8 mouse cellular contexts compared by ENCODE assay signal in genomic region chr19:45782315-45783001, GRCm38 (mm10). TPM values are rescaled to one million over a fixed set of nuclear protein-coding genes. Genes with fewer than 3 reads are reported as not detected.
DNase-seq lines count a peak whose midpoint lies in the region; ATAC-seq and TF ChIP-seq lines count a peak whose summit lies in the region.

No protein-coding gene starts in this region.

- 0 out of 2 replicates have a peak, but pooled peaks have one; percentile 8 for TF ChIP-seq POLR2A in cortical plate, adult 2 months (IDR thresholded peaks at IDR 0.05; ENCODE audit: extremely low read depth, insufficient read depth, low read length)

- TF ChIP-seq CTCF in cortical plate, adult 2 months (IDR thresholded peaks at IDR 0.05; ENCODE audit: extremely low read depth, insufficient read depth, low read length): no peak

- peak; percentile 88 for DNase-seq in adrenal gland, adult 2 months
- peak; percentile 73 for DNase-seq in gastrocnemius, postnatal 14 days
- DNase-seq in left cerebral cortex, adult 9 months (ENCODE audit: low spot score in 2 of 2): peak; percentile 39 to 54
- peak; percentile 50 for DNase-seq in right cerebral cortex, postnatal 14 days
- DNase-seq in yolk sac, embryonic 10.5 days (ENCODE audit: low spot score): peak; percentile 83

- no peaks in the 10 kb centered on the region for H3K9me3 ChIP-seq in megakaryocyte, embryonic 14.5 days

- peak; percentile 5 for ATAC-seq in inflammation-experienced regulatory T-cells, adult 6 months

- H3K27me3 ChIP-seq in megakaryocyte, embryonic 14.5 days (replicated peaks): no peaks in the 10 kb centered on the region

- peak overlapping the region; percentile 93 for H3K4me3 ChIP-seq in cortical plate, adult 2 months (ENCODE audit: insufficient read depth, low read length)
- peak overlapping the region; percentile 94 for H3K4me3 ChIP-seq in megakaryocyte, embryonic 14.5 days (replicated peaks)

- H3K4me1 ChIP-seq in cortical plate, adult 2 months (ENCODE audit: control insufficient read depth, insufficient read depth, low read length): peaks cover 9% of the 10 kb centered on the region
- peaks cover 56% of the 10 kb centered on the region for H3K4me1 ChIP-seq in megakaryocyte, embryonic 14.5 days

- peaks cover 42% of the 10 kb centered on the region for H3K36me3 ChIP-seq in megakaryocyte, embryonic 14.5 days (replicated peaks; ENCODE audit: low read length)

- H3K27ac ChIP-seq in cortical plate, adult 2 months (ENCODE audit: insufficient read depth, low read length): peak overlapping the region; percentile 88

- intact Hi-C loops in gastrocnemius, postnatal 14 days (cut with DNase I; ENCODE audit: low total_unique reads): no loop called here

RNA-seq across cellular contexts. Expression of gene Mgea5, which starts 1.2 kb away (rescaled TPM):
- total RNA-seq in adrenal gland, adult 2 months (2021): 10 to 100 TPM; 55.8 to 85.1 TPM
- 5.4 and 8.2 TPM in 2 replicates for polyA plus RNA-seq in adrenal gland, adult 2 months (2012; rRNA removed)
- 134 and 137 TPM in 2 replicates for polyA plus RNA-seq in cortical plate, adult 2 months (2012; rRNA removed)
- total RNA-seq in gastrocnemius, postnatal 14 days (2021): 10 to 100 TPM; 28.6 to 29.6 TPM
- polyA plus RNA-seq in inflammation-experienced regulatory T-cells, adult 6 months (2017; shearing (Covaris generic)): 100 to 1,000 TPM; 124 to 242 (median 205) TPM
- polyA plus RNA-seq in megakaryocyte, embryonic 14.5 days (2012; ENCODE audit: insufficient read depth, low replicate concordance): 1.5 and 9.8 TPM in 2 replicates

RNA-seq across cellular contexts. Expression of gene Npm3, which starts 33.1 kb away (rescaled TPM):
- 10 to 100 TPM; 26.1 to 27.6 TPM for total RNA-seq in adrenal gland, adult 2 months (2021)
- 52.2 and 53.3 TPM in 2 replicates for polyA plus RNA-seq in adrenal gland, adult 2 months (2012; rRNA removed)
- polyA plus RNA-seq in cortical plate, adult 2 months (2012; rRNA removed): 14.3 and 15.8 TPM in 2 replicates
- 10 to 100 TPM; 10.4 to 15.8 TPM for total RNA-seq in gastrocnemius, postnatal 14 days (2021)
- 10 to 100 TPM; 12.9 to 73.1 (median 57.3) TPM for polyA plus RNA-seq in inflammation-experienced regulatory T-cells, adult 6 months (2017; shearing (Covaris generic))
- polyA plus RNA-seq in megakaryocyte, embryonic 14.5 days (2012; ENCODE audit: insufficient read depth, low replicate concordance): 7.1 and 43.7 TPM in 2 replicates

RNA-seq across cellular contexts. Expression of gene Kcnip2, which starts 33.4 kb away (rescaled TPM):
- under 1 TPM; 0.12 to 0.38 TPM for total RNA-seq in adrenal gland, adult 2 months (2021)
- polyA plus RNA-seq in adrenal gland, adult 2 months (2012; rRNA removed): 0.25 and 0.28 TPM in 2 replicates
- polyA plus RNA-seq in cortical plate, adult 2 months (2012; rRNA removed): 156 and 181 TPM in 2 replicates
- total RNA-seq in gastrocnemius, postnatal 14 days (2021): under 1 TPM; 0.16 to 0.74 TPM
- 10 to 100 TPM in 2 of 3 experiments, 1 to 10 TPM in 1; 3.4 to 13.9 (median 10.1) TPM for polyA plus RNA-seq in inflammation-experienced regulatory T-cells, adult 6 months (2017; shearing (Covaris generic))
- polyA plus RNA-seq in megakaryocyte, embryonic 14.5 days (2012; ENCODE audit: insufficient read depth, low replicate concordance): 0.35 TPM in 1 of 2 replicates, not detected in the other

RNA-seq across cellular contexts. Expression of gene Fgf8, which starts 39.7 kb away (rescaled TPM):
- total RNA-seq in adrenal gland, adult 2 months (2021): not detected
- 0.30 TPM in 1 of 2 replicates, not detected in the other for polyA plus RNA-seq in adrenal gland, adult 2 months (2012; rRNA removed)
- not detected in 2 replicates for polyA plus RNA-seq in cortical plate, adult 2 months (2012; rRNA removed)
- not detected for total RNA-seq in gastrocnemius, postnatal 14 days (2021)
- not detected for polyA plus RNA-seq in inflammation-experienced regulatory T-cells, adult 6 months (2017; shearing (Covaris generic))
- 3.8 TPM in 1 of 2 replicates, not detected in the other for polyA plus RNA-seq in megakaryocyte, embryonic 14.5 days (2012; ENCODE audit: insufficient read depth, low replicate concordance)

Comparison
In these comparisons a context has a peak if more than half of its experiments do, and no peak if none do; other contexts are left out.
1. Peak in every context shown above with its lines: DNase-seq, ATAC-seq, H3K4me3 ChIP-seq and H3K27ac ChIP-seq.
2. RNA of gene Mgea5, which starts 1.2 kb away (polyA plus RNA-seq): 124 to 242 TPM in inflammation-experienced regulatory T-cells, adult 6 months and 134 to 137 TPM in cortical plate, adult 2 months; 1.5 to 9.8 TPM in megakaryocyte, embryonic 14.5 days and 5.4 to 8.2 TPM in adrenal gland, adult 2 months; every median in the first group is over 10 times any median in the second.
3. RNA of gene Kcnip2, which starts 33.4 kb away (polyA plus RNA-seq): 156 to 181 TPM in cortical plate, adult 2 months; 3.4 to 13.9 TPM in inflammation-experienced regulatory T-cells, adult 6 months, 0.35 TPM in megakaryocyte, embryonic 14.5 days and 0.25 to 0.28 TPM in adrenal gland, adult 2 months; every median in the first group is over 10 times any median in the second.